Mouse (Mus musculus) frontal cortex, adult 2 months (tissue): ENCODE measurements at regions not wholly inside any gene's neighbourhood (a gene's known extent, or its start where the extent isn't known, plus 50 kb on each side); places are given as distances from the start of the nearest gene placed in this dataset.

ENCODE experiments used
- DNase-seq, 2 experiments: peaks; one replicate each; pipeline ENCODE4 v3.0.0; 2022; ENCODE audit warnings: low spot score in 1 of 2; ENCODE audit errors: extremely low spot score in 1 of 2

DNA sequence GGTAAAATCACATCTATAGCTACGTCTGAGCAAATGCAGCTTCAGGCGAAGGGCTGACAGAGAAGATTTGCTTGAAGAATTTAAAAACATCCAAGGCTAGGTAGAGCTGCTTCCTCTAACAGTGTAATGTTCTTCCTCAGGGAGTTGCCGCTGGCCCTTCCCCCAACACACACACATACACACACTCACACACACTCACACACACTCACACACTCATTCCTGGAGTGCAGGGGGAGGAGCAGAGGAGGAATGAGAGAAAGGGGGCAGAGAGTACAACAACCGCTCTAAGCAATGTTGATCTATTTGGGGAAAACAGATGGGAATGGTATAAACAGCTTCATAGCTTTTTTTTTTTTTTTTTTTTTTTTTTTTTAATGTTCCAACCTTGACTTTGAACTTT lies 232.6 kb downstream of the Rnf152 start:
- no peak for DNase-seq

DNA sequence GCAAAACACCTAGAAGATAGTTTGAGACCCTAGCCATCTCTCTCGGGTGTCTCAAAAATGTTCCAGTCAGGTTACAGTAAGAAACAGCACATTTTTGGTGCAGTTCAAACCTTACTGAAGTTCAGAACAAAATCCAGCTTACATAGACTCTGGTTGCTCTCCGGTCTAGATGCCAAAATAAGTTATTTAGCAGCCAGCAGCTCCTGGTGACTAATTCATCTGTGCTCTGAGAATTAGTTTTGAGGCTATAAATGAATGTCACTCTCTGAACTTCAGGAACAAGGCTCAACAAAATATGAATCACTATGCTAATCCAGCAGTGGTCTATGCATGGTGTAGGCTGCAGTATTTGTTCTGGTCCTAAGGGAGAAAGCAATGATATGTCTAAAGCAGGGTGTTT lies 238.6 kb downstream of the Rnf152 start:
- no peak for DNase-seq

DNA sequence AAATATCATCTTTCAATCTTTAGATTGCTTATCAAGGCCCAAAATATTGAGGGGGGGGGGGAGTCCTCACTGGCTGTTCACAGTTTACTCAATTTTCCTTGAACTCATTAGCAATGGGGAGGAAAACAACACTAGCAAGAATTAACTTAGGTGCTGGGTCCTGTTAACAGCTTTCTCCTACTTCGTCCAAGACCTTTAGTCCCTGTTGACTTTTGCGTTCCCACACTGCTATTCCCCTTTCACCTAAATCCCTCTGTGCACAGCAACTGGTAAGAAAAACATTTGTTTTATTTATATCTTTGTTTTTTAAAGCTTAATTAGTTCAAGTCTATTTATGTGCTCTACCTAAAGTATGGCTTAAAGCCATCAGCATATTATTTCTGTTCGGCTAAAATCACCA lies 240.3 kb downstream of the Rnf152 start:
- no peak for DNase-seq

DNA sequence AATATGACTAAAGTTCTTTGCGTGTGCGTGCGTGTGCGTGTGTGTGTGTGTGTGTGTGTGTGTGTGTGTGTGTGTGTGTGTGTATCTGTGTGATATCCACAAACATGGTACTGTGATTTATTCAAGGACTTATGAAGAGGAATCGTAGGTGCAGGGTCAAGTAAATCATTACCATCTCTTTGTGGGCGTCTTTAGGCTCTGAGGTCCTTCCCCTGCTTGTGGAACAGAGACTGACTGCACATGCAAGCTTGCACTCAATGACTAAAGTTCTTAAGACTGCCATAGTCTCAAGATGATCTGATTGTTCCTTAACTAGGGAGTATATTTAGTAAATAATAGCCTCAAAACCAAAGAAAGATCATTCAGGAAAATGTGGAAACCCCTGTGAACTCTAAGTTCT lies 241.1 kb downstream of the Rnf152 start:
- DNase-seq: no peak

DNA sequence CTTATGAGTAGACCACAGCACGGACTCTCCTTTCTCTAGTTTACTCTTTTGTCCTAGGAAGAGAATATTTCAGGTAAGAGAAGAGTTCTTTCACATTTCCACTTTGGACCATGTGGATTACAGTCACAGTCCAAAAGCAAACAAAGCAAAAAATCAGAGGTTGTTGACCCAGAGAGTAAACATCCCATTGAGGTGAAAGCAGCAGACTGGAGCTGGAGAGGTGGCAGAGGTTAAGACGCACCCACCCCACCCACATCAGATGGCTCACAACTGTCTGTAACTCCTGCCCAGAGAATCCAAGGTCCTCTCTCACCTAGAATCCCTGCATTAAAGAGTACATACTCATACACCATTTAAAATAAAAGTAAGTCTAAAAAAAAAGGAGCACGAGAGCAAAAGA lies 241.7 kb downstream of the Rnf152 start:
- no peak for DNase-seq

DNA sequence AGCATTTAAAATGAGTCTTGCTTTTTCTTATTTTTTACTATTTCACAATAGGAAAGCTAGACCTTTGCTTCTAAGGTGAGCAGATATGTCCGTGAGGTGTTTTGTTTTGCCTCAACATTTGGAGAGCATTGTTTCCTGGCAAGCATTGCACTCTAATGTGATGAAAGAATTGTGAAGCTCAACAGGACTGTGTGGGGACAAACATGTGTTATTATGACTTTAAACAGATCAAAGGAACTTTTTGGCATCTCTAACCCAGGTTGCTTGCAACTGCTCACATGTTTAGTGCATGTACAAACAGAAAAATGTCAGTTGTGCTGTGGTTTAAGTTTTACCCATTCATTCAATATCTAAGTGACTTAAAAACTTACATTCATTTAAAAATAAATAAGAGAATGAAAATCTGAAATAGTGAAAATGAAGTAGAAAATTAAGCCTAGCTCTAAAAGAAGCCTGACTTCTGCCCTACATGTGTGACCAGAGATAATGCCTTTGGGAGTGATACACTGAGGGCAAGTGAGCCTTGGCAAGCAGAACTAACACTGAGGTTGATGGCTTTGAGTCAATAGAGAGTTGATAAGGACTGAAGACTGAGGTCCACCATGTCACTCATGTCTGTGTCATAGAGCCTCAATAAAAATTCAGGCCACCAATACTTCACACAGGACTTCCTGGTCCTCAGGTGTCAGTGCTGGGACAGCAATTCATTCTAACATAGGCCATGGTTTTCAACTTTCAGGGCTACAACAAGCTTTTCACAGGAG lies 243.6 kb downstream of the Rnf152 start:
- DNase-seq: no peak

DNA sequence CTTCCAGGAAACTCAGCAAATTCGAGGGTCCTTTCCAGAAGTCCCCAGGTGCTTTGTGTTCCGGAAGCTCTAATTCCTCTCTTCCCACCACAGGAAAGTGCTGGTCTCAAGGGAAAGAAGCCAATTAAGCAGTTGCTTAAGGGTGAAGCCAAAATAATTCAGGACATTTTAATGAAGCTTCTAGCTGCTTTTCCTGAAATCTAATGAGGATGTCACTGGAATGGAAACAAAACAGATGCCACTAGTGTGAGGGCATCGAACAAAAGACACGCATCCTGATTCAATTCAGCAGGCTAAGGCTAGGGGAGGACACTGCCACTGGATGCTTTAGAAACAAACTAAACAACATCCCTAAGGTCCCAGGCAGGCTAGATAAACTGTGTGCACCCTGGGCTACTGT lies 245.3 kb downstream of the Rnf152 start:
- DNase-seq: no peak

DNA sequence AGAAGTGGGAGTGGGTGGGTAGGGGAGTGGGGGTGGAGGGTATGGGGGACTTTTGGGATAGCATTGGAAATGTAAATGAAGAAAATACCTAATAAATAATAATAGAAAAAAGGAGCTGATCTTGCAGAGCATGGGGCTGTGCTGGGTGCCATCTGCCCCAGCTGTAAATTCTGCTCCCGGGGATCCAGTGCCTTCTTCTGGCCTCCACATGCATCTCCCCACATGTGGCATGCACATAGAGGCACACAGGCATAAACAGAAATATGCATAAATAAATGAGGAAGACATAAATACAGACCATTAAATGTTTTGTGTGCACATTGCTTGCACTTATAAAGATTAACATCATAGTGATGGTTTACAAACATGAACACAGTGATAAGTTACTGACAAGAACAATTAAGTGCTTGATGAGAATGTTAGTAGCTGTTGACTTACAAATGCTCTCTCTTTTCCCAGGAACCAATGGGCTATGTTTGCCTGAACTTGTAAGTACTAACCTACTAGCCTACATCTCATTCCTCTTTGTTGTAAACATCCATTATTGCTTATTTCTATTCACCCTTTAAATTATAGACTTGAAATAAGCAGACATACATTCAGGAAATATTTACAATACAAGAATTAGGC lies 245.8 kb downstream of the Rnf152 start:
- no peak for DNase-seq

DNA sequence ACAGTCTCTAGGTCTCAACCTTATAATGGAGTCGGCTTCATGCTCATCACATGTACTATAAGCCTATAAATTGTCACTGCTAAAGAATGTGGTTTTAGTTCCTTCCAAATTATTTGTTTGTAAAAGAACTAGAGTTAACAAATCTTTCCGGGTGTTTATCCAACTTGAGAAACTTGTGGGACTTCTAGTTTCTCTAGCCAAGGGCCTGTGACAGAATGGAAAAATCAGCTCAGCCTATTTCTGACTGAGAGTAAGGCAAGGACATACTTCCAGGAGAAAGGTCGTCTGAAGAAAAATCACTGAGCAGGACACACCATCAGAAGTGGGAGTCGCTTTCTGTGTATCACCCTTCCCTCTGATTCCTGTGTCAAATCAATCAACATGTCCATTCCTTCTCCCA lies 248.7 kb downstream of the Rnf152 start:
- DNase-seq: no peak

DNA sequence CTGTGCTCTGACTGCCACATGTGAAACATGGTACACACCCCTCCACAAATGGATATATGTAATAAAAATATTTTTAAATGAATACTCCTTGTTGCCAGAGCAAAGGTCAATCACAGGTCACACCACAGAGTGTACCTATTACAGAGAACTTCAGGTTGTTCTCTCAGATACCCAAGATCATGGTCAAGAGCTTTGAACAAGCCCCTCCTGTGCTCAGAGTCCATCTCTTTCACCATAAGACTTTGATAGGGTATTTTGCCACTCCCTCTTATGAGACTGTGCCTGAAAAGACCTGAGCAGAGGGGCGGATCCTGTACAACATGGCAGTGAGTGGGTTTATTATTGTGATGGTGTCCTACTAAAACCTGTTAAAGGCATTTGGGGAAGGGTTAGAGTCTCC lies 249.3 kb downstream of the Rnf152 start:
- no peak for DNase-seq

DNA sequence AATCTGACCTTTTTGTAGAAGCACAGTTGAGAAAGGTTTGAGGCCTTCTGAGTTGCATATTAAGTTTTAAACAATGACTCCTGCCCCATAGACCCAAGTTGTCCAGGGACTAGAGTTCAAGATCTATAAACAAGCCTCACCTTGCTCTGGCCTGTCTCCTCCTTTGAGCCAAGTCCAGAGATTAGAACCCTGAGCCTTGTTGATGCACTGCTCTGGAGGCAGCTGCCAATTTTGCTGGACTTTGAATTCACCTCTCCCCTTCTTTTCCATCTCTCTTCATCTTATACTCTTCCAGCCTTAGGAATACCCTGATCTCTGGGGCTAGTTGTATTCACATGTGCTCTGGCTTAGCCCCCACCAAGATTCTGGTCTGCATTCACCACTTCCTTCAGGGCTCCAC lies 251.3 kb downstream of the Rnf152 start:
- no peak for DNase-seq

DNA sequence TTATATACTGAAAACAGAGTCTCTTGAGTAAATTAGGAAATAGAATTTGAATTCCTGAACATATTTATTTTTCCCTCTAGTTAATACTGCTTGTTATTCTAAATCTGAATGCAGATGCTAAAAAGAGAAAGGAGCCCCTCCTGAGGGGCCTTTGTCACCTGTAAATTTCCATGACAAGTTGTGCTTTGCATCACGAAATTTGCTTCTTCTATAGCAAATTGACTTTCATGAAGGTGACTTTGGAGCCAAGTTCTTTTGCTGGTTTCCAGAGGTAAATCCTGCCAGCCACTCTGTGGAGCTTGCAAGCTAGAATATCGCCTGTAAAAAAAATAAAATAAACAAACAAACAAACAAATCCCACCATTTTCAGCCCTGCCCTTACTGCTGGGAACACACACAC lies 261.4 kb downstream of the Rnf152 start:
- DNase-seq: no peak

DNA sequence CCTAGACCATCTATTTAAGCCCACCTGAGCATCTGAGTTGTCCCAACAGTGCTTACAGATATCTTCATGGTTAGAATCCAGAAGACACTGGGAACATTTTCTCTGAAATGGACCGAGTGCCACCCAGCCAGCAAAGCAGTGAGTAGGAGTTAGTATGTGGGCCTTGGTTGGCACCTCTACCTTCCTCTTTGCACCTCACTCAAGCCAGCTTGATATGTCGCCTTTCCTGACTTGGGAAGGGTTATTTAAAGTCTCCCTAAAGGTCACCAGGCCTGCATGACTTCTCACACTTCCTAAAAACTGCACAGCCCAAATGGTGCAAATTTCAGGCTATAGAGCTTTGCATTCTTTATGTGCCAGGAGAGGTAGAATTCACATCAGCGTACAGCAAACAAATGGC lies 262.0 kb downstream of the Rnf152 start:
- DNase-seq: peak; percentile 33 to 51

DNA sequence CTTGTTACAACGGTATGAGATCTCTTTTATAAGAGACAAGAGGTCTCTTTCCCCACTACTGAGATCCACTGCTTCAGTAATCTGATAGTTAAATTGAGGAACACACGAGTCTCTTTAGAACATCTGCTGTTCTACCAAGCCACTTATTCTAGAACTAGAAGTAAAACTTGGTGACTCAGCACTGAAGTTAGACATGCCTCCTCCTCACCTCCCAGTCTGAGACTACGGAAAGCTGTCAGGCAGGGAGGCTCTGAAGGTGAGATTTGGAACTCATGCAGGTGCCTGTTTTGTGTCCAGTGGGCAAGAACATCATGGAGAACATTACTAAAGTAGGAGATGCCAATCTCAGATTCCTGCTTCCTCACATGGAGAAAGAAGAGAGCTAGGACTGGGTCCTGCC lies 262.6 kb downstream of the Rnf152 start:
- DNase-seq: peak; percentile 25 to 65

DNA sequence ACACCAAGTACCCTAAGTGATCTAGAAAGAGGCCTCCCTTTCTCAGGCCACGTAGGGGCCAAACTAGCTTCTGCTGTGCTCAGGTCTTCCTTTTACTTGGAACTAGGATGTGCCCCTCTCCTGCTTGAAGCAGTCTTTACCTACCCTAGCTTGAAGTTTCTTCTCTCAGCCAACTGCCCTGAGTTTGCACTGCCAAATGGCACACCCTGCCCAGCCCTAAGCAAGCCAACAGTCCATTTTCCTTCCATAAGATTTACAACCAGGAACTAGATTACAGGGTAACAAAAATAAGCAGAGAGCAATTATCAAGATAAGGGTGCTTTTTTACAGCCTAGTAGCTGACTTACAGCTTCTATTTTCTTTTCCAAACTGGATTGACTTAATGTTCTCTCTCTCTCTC lies 263.5 kb downstream of the Rnf152 start:
- no peak for DNase-seq

DNA sequence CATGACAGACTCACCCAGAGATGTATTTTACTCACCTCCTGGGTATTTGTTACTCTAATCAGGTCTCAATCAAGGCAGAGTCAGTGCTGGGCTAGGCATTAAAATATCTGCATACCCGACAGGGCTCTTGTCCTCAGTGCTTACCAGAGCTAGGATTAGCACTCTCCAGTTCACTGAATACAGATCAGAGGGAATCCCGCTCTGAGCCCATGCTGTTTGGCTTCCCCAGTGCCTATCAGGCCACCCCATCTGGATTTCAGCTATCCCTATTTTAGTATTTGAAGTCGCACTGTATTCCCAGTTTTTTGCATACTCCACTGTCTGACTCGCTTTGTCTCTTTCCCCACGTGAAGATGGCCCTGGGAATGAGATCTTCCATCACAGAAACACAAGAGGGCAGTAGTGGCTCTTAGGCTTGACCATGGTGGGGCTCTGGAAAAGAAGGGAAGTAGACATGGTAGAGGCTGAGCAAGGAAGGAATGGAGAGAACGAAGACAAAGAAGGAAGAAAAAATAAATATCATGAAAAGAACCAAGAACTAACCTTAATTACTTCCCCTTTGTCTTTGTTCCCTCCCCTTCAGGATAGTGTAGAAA lies 264.1 kb downstream of the Rnf152 start:
- peak in 1 of 2 experiments; percentile 34 for DNase-seq

DNA sequence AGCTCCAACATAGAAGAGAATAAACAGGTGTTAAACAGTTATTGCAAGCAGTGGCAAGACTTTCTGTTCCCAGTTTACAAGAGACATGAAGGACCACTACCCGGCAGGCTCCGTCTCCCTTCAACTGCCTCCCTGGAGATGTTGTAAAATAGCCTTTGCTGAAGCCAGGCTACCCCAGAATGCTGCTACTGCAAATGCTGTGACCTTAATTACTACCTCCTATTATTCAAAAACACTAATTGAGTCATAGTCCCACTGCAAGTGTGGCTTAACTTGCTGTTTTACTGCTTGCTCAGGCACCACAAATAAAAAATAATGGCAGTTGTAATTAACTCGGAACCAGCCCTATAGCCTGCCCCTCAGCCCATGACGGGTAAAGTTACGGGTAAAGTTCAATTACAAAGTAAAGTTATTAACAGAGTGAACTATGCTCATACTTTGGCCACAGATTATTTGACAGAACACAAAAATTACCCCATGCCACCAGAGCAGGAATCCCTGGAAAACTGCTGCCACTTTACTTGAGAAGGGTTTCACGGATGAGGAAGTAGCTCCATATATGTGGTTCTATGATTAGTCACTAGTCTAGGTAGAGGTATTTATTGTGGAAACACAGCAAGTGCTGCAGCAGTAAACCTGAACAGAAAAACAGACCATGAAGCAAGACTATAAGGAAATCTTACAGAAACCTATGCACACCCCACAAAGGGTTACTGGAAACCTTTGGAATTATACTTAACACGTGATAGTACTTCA lies 267.6 kb downstream of the Rnf152 start:
- DNase-seq: no peak

DNA sequence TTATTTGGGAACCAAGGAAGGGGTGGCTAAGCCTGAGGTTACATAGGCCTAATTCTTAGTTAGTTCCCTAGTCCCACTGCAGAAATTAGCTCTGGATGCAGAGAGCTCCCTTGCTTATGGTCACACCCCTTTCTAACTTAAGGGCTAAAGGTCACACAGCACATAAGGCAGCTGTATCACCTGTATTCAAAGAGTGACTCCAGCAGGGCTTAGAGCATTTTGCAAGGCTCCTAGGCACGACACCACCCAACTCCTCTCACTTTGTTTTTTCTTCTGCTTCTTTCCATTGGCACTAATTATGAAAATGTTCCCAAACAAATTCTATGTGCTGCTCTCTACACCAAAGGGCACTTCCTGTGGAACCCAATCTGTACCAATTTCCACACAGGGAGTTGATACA lies 268.9 kb downstream of the Rnf152 start:
- no peak for DNase-seq

DNA sequence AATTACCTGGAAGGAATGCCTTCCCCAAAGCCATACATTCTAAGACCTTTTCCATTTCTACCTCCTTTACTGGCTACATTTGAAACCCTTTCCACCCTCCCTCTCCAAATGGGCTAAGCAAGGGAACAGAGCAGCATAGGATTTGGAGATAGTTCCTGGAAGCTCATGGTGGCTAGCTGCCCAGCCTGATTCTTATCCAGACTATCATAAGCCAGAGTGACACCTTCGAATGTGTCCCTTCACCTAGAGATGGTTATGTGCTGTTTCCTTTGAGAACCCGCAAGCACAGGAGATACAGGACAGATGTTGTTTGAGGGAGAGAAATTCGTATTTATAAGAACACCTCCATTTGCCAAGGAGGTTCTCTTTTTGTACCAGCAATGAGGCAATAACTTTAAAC lies 272.0 kb downstream of the Rnf152 start:
- DNase-seq: no peak

DNA sequence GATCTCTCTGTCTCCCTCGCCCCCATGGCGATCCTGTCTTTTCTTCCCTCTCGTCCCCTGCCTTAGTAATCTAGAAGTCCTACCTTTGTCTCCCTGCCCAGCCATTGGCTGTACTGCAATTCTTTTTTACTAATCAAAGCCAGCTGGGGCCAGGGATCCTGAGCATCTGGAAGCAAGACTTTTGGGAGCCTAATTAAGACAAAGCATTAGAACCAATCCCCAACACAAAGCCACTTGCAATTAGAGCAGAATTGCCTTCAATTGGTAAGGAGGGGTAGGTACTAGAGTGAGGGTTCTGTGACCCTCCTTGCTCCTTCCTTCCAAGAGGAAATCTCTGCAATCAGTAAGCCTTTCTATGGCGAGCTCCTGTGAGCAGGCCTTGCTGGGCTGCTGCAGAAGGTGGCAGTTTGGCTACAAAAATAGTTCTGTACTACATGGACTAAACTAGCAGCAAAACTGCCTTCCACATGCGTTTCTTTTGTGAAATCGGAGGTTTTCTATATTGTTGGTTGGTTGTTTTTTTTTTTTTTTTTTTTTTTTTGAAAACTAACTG lies 272.9 kb downstream of the Rnf152 start:
- DNase-seq: no peak
